Mouse (Mus musculus): ENCODE data around the gene Svep1. TPM values are rescaled to one million over a fixed set of nuclear protein-coding genes. Genes with fewer than 3 reads are reported as not detected.

Gene Svep1
- polyA plus RNA-seq, 1 experiment from 2014 or later = 4.2 TPM

- no peaks in the 10 kb centered on the region for H3K27me3 ChIP-seq (ENCODE audit: control insufficient read depth, insufficient read depth, low read length)
Measured at GRCm38 (mm10) chr4:58034663-58035062, 172.0 kb downstream of the Svep1 start.

GRCm38 (mm10) chr4:58032714-58033113 lies 173.9 kb downstream of the Svep1 start:
- no peaks in the 10 kb centered on the region for H3K4me1 ChIP-seq (ENCODE audit: control insufficient read depth, insufficient read depth, low read length)
- H3K27ac ChIP-seq (ENCODE audit: low read depth, low read length) = no peak overlapping the region
- H3K4me3 ChIP-seq (ENCODE audit: low read length) = no peak overlapping the region
- H3K9ac ChIP-seq (ENCODE audit: low read depth, low read length) = no peak overlapping the region
- H3K4me2 ChIP-seq (replicated peaks; ENCODE audit: low read depth, low read length) = no peak overlapping the region
- WGBS = 84% methylated on average over 1 of the region's 1 CpGs
- H3K36me3 ChIP-seq (ENCODE audit: control insufficient read depth, insufficient read depth, low read length) = no peaks in the 10 kb centered on the region
- ATAC-seq (ENCODE audit: low FRiP score, low TSS enrichment) = no peak
- H3K27me3 ChIP-seq (ENCODE audit: control insufficient read depth, insufficient read depth, low read length) = no peaks in the 10 kb centered on the region
- H3K9me3 ChIP-seq (ENCODE audit: control insufficient read depth, low read length) = no peaks in the 10 kb centered on the region

More at GRCm38 (mm10) chr4:58034663-58035062, 172.0 kb downstream of the Svep1 start:
- Histone ChIP-seq H3K9ac (ENCODE audit: low read depth, low read length) (no peak overlapping the region), H3K27ac (ENCODE audit: low read depth, low read length) (no peak overlapping the region), H3K4me2 (replicated peaks; ENCODE audit: low read depth, low read length) (peak overlapping the region; percentile 38), H3K9me3 (ENCODE audit: control insufficient read depth, low read length) (no peaks in the 10 kb centered on the region), H3K4me3 (ENCODE audit: low read length) (peak overlapping the region; percentile 12), H3K4me1 (ENCODE audit: control insufficient read depth, insufficient read depth, low read length) (no peaks in the 10 kb centered on the region), H3K36me3 (ENCODE audit: control insufficient read depth, insufficient read depth, low read length) (no peaks in the 10 kb centered on the region)
- no peak for ATAC-seq (ENCODE audit: low FRiP score, low TSS enrichment)
- 43% methylated on average over 13 of the region's 13 CpGs for WGBS

GRCm38 (mm10) chr4:58009024-58009423 lies 197.6 kb downstream of the Svep1 start, which contains the start of gene Txndc8:
Gene Txndc8, minus strand, starts transcription at chr4:58009124.
- H3K36me3 ChIP-seq (ENCODE audit: control insufficient read depth, insufficient read depth, low read length) = no peaks in the 10 kb centered on the region
- ATAC-seq (ENCODE audit: low FRiP score, low TSS enrichment) = no peak
- no peaks in the 10 kb centered on the region for H3K27me3 ChIP-seq (ENCODE audit: control insufficient read depth, insufficient read depth, low read length)
- no peak within 1 kb of the TSS for H3K27ac ChIP-seq (ENCODE audit: low read depth, low read length)
- no peak within 1 kb of the TSS for H3K9ac ChIP-seq (ENCODE audit: low read depth, low read length)
- WGBS = 90% methylated on average over 5 of the region's 5 CpGs
- no peak within 1 kb of the TSS for H3K4me3 ChIP-seq (ENCODE audit: low read length)
- no peaks in the 10 kb centered on the region for H3K4me1 ChIP-seq (ENCODE audit: control insufficient read depth, insufficient read depth, low read length)
- no peak within 1 kb of the TSS for H3K4me2 ChIP-seq (replicated peaks; ENCODE audit: low read depth, low read length)
- no peaks in the 10 kb centered on the region for H3K9me3 ChIP-seq (ENCODE audit: control insufficient read depth, low read length)

- no peak overlapping the region for H3K9ac ChIP-seq (ENCODE audit: low read depth, low read length)
Measured at GRCm38 (mm10) chr4:58003501-58003900, 203.2 kb downstream of the Svep1 start.

More at GRCm38 (mm10) chr4:58003501-58003900, 203.2 kb downstream of the Svep1 start:
- H3K4me1 ChIP-seq (ENCODE audit: control insufficient read depth, insufficient read depth, low read length) = no peaks in the 10 kb centered on the region
- no peak for ATAC-seq (ENCODE audit: low FRiP score, low TSS enrichment)
- no peak overlapping the region for H3K4me3 ChIP-seq (ENCODE audit: low read length)
- WGBS = 64% methylated on average over 3 of the region's 3 CpGs
- no peaks in the 10 kb centered on the region for H3K27me3 ChIP-seq (ENCODE audit: control insufficient read depth, insufficient read depth, low read length)
- no peak overlapping the region for H3K27ac ChIP-seq (ENCODE audit: low read depth, low read length)
- no peak overlapping the region for H3K4me2 ChIP-seq (replicated peaks; ENCODE audit: low read depth, low read length)
- no peaks in the 10 kb centered on the region for H3K36me3 ChIP-seq (ENCODE audit: control insufficient read depth, insufficient read depth, low read length)
- H3K9me3 ChIP-seq (ENCODE audit: control insufficient read depth, low read length) = no peaks in the 10 kb centered on the region

Other genes with a start within 250 kb of the Svep1 start
- gene Txndc8, start 197.7 kb downstream of the Svep1 start, polyA plus RNA-seq (2014; fragmentation: Nextera tagmentation; extraction: Ambion mirVana) = not detected in 2 replicates
- 0.14 and 0.21 TPM in 2 replicates for gene Musk, start 79.1 kb upstream of the Svep1 start, polyA plus RNA-seq (2014; fragmentation: Nextera tagmentation; extraction: Ambion mirVana)